Mouse (Mus musculus) CH12.LX (cell line): ENCODE results near the gene Zranb3. TPM values are rescaled to one million over a fixed set of nuclear protein-coding genes. Genes with fewer than 3 reads are reported as not detected.

Source experiments
- DNase-seq: peaks from one replicate; pipeline ENCODE4 v3.0.0-alpha.2; 2013; ENCODE audit errors: extremely low read depth
- H3K27ac ChIP-seq: 2 replicates; pipeline ENCODE4 v1.5.1; 2012; ENCODE audit warnings: low read depth, mild to moderate bottlenecking, control low read depth, moderate library complexity; ENCODE audit not compliant: insufficient read depth
- H3K27me3 ChIP-seq: replicated peaks from 2 replicates; pipeline ENCODE3; 2012; ENCODE audit warnings: inconsistent platforms
- H3K36me3 ChIP-seq, 2 experiments: replicated peaks in 1 of 2; 2 replicates each; pipeline versions ENCODE3 to v1.6.1; 2012; ENCODE audit warnings: inconsistent platforms in 1 of 2, low read length in 1 of 2, mild to moderate bottlenecking in 1 of 2, mixed read lengths in 1 of 2, moderate library complexity in 1 of 2; ENCODE audit not compliant: control insufficient read depth in 1 of 2, insufficient read depth in 1 of 2
- H3K4me1 ChIP-seq, 2 experiments: 2 replicates each; pipeline ENCODE4 v1.6.1; 2012; ENCODE audit warnings: inconsistent platforms in 1 of 2, moderate library complexity in 1 of 2; ENCODE audit not compliant: insufficient read depth in 2 of 2, control insufficient read depth in 1 of 2
- H3K4me2 ChIP-seq: 2 replicates; pipeline ENCODE4 v1.6.1; 2012; ENCODE audit warnings: low read depth, mild to moderate bottlenecking, control low read depth; ENCODE audit not compliant: poor library complexity, insufficient read depth, severe bottlenecking
- H3K4me3 ChIP-seq, 3 experiments: fragments of 150-350 bp in 1 of 3; sonication (generic) in 1 of 3; replicated peaks in 1 of 3; 2 replicates each; pipeline versions ENCODE3 to v1.5.1; 2011 to 2012; ENCODE audit warnings: low read depth in 2 of 3, low read length in 2 of 3, mild to moderate bottlenecking in 2 of 3, moderate library complexity in 2 of 3, control low read depth in 1 of 3, improper control_type of control experiment in 1 of 3, inconsistent platforms in 1 of 3, mixed read lengths in 1 of 3; ENCODE audit not compliant: poor library complexity in 1 of 3
- H3K79me2 ChIP-seq: replicated peaks from 2 replicates; pipeline ENCODE4 v1.6.1; 2012; ENCODE audit warnings: mild to moderate bottlenecking, moderate library complexity; ENCODE audit not compliant: control insufficient read depth, poor library complexity, insufficient read depth, severe bottlenecking; ENCODE audit errors: extremely low read depth
- H3K9ac ChIP-seq: 2 replicates; pipeline ENCODE4 v1.6.1; 2012; ENCODE audit warnings: low read depth, mild to moderate bottlenecking, control low read depth, moderate library complexity; ENCODE audit not compliant: insufficient read depth
- H3K9me3 ChIP-seq: replicated peaks from 2 replicates; pipeline ENCODE3; 2012; ENCODE audit warnings: low read length, inconsistent platforms, mixed read lengths
- CTCF ChIP-seq, 2 experiments: IDR thresholded peaks in 1 of 2; conservative IDR thresholded peaks in 1 of 2; 2 replicates each; pipeline ENCODE4 v1.5.1; 2011 to 2012; ENCODE audit warnings: low read depth in 2 of 2, low read length in 2 of 2, improper control_type of control experiment in 1 of 2, inconsistent platforms in 1 of 2, mild to moderate bottlenecking in 1 of 2, moderate library complexity in 1 of 2
- E2F4 ChIP-seq: IDR thresholded peaks from 2 replicates; pipeline ENCODE4 v1.6.1; 2011; ENCODE audit warnings: low read depth, low read length, improper control_type of control experiment; ENCODE audit not compliant: insufficient replicate concordance
- ELF1 ChIP-seq: IDR thresholded peaks from 2 replicates; pipeline ENCODE4 v1.6.1; 2014; ENCODE audit warnings: low read depth, mild to moderate bottlenecking, inconsistent platforms, low read length, improper control_type of control experiment
- EP300 ChIP-seq: IDR thresholded peaks from 2 replicates; pipeline ENCODE4 v1.6.1; 2011; ENCODE audit warnings: low read length, improper control_type of control experiment
- HCFC1 ChIP-seq: IDR thresholded peaks from 2 replicates; pipeline ENCODE4 v1.6.1; 2012; ENCODE audit warnings: low read depth, mild to moderate bottlenecking, inconsistent platforms, low read length, improper control_type of control experiment
- JUND ChIP-seq: conservative IDR thresholded peaks from 2 replicates; pipeline ENCODE4 v1.6.1; 2011; ENCODE audit warnings: low read depth, low read length, improper control_type of control experiment
- KAT2A ChIP-seq: IDR thresholded peaks from 2 replicates; pipeline ENCODE4 v1.6.1; 2012; ENCODE audit warnings: low read length, improper control_type of control experiment, inconsistent platforms; ENCODE audit not compliant: insufficient replicate concordance
- MAFK ChIP-seq: IDR thresholded peaks from 2 replicates; pipeline ENCODE4 v1.6.1; 2011; ENCODE audit warnings: low read length, improper control_type of control experiment; ENCODE audit not compliant: insufficient replicate concordance
- MAX ChIP-seq: IDR thresholded peaks from 2 replicates; pipeline ENCODE4 v1.6.1; 2011; ENCODE audit warnings: low read length, improper control_type of control experiment
- MEF2A ChIP-seq: IDR thresholded peaks from 2 replicates; pipeline ENCODE4 v1.6.1; 2014; ENCODE audit warnings: low read depth, mild to moderate bottlenecking, inconsistent platforms, low read length, improper control_type of control experiment, borderline replicate concordance
- MXI1 ChIP-seq: IDR thresholded peaks from 2 replicates; pipeline ENCODE4 v1.6.1; 2011; ENCODE audit warnings: mild to moderate bottlenecking, low read depth, low read length, improper control_type of control experiment
- NELFE ChIP-seq: IDR thresholded peaks from 2 replicates; pipeline ENCODE4 v1.6.1; 2011; ENCODE audit warnings: low read depth, low read length, improper control_type of control experiment
- NRF1 ChIP-seq: IDR thresholded peaks from 2 replicates; pipeline ENCODE4 v1.6.1; 2014; ENCODE audit warnings: low read depth, mild to moderate bottlenecking, inconsistent platforms, low read length, improper control_type of control experiment, moderate library complexity
- POLR2A ChIP-seq: IDR thresholded peaks from 2 replicates; pipeline ENCODE4 v1.6.1; 2011; ENCODE audit warnings: low read depth, mild to moderate bottlenecking, improper control_type of control experiment, low read length
- SIN3A ChIP-seq: IDR thresholded peaks from 2 replicates; pipeline ENCODE4 v1.6.1; 2012; ENCODE audit warnings: low read length, improper control_type of control experiment, inconsistent platforms
- TBP ChIP-seq: conservative IDR thresholded peaks from 2 replicates; pipeline ENCODE4 v1.6.1; 2011; ENCODE audit warnings: low read depth, low read length, improper control_type of control experiment
- TCF12 ChIP-seq: IDR thresholded peaks from 2 replicates; pipeline ENCODE4 v1.6.1; 2014; ENCODE audit warnings: low read depth, mild to moderate bottlenecking, inconsistent platforms, low read length, improper control_type of control experiment
- UBTF ChIP-seq: IDR thresholded peaks from 2 replicates; pipeline ENCODE4 v1.6.1; 2012; ENCODE audit warnings: low read depth, mild to moderate bottlenecking, inconsistent platforms, low read length, improper control_type of control experiment, moderate library complexity
- USF1 ChIP-seq: IDR thresholded peaks from 2 replicates; pipeline ENCODE4 v1.6.1; 2014; ENCODE audit warnings: low read depth, mild to moderate bottlenecking, inconsistent platforms, low read length, improper control_type of control experiment
- ZMIZ1 ChIP-seq: IDR thresholded peaks from 2 replicates; pipeline ENCODE4 v1.6.1; 2012; ENCODE audit warnings: low read depth, mild to moderate bottlenecking, inconsistent platforms, low read length, improper control_type of control experiment
- dilution Hi-C: fragments of 300-500 bp; cut with MboI; formaldehyde crosslinking; loops from 2 replicates; pipeline ENCODE4 v1.14.3; 2020; ENCODE audit warnings: low sequenced_read_pairs; ENCODE audit not compliant: extremely low pct_unique_long_range_greater_than_20kb, extremely low pct_ligation_motif_present
- in situ Hi-C: fragments of 300-500 bp; cut with MboI; formaldehyde crosslinking; loops from 3 replicates; pipeline ENCODE4 v1.14.3; 2019; ENCODE audit warnings: low sequenced_read_pairs, low pct_ligation_motif_present, low pct_unique_long_range_greater_than_20kb, mixed read lengths
- polyA plus RNA-seq: library from polyadenylated mRNA; unstranded; fragments of >175 nt; gene quantifications from 2 replicates; pipeline ENCODE4 v1.2.1, GENCODE M21; 2012; ENCODE audit warnings: low read depth; ENCODE audit not compliant: insufficient read length
- total RNA-seq, 2 experiments: library from RNA; depleted of rRNA; stranded (reverse); fragments of 300-350 nt in 1 of 2; fragments of >200 nt in 1 of 2; gene quantifications; 2 replicates each; pipeline ENCODE4 v1.2.3; 2012 to 2014

Gene Zranb3
- total and polyA plus RNA-seq, 3 experiments = 9.9 to 13.6 (median 12.4) TPM

DNA sequence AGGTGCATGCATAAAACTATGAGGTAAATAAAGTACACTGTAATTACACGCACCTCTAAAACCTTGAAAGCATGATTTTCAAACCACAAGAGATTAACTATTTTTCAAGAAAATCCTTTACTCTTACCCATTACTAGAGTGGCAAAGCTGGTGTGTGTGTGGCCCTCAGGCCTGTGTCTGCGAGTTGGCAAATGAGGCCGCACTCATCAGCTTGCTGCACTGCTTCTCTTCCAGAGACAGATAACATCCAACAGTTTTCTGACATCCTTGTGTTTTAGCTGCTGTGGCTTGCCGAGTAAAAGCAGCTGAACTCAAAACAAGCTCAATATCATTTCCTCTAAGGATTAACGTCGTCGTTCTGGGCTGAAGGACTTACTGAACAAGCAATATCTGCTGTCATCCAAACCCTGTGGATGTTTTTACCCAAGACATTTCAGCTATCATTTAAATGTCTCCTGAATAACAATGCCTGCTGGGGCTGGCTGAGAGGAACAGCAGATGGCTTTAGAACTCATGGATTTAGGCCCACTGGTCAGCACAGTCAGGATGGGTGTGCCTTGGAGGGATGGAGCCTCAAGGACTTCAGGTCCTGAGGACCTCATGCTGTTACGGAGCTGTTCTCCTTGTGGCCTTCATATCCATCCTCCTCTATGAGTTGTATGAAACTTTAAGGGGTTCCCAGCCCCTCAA lies 42.0 kb downstream of the Zranb3 start:
- Histone ChIP-seq H3K4me3 (no peak overlapping the region), H3K9ac (no peak overlapping the region), H3K27me3 (no peaks in the 10 kb centered on the region), H3K36me3 (peaks cover 2 to 16% of the 10 kb centered on the region in 2 experiments), H3K79me2 (no peaks in the 10 kb centered on the region), H3K4me2 (no peak overlapping the region), H3K27ac (no peak overlapping the region), H3K9me3 (no peaks in the 10 kb centered on the region), H3K4me1 (peaks cover 0 to 4% of the 10 kb centered on the region in 2 experiments; a peak in 1 of 4 replicates)
- DNase-seq = no peak
- dilution Hi-C loops = no loop called here
- in situ Hi-C loops = no loop called here
- TF ChIP-seq UBTF (no peak), USF1 (no peak), MAX (no peak), SIN3A (no peak), MEF2A (no peak), NELFE (no peak), EP300 (no peak), NRF1 (no peak), ZMIZ1 (no peak), ELF1 (no peak), MAFK (no peak), POLR2A (no peak), E2F4 (no peak), CTCF (conservative IDR thresholded peaks at IDR 0.05 in 1 of 2, IDR thresholded peaks at IDR 0.05 in 1 of 2; ENCODE audit: low read depth in 2 of 2, low read length in 2 of 2) (no peak), JUND (no peak)

DNA sequence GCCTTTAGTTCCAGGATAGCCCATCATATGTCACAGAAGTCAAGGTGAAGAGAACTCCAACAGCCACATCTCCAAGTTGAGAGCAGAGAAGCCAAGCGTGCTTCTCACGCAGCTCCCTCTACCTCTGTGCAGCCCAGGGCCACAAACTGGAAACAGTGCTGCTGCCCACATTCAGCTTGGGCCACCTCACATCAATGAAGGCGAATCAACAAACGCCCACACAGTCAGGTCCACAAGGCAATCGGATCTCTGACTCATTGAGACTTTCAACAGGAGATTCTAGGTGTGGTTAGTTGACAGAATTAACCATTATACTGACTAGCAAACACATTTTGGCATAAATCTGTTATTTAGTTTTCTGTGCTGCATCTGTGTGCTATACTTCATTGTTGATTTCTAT lies 44.2 kb downstream of the Zranb3 start:
- H3K4me2 ChIP-seq = no peak overlapping the region
- dilution Hi-C loops (no loop called here), in situ Hi-C loops (no loop called here)
- peaks cover 0 to 4% of the 10 kb centered on the region in 2 experiments; a peak in 1 of 4 replicates for H3K4me1 ChIP-seq
- H3K79me2 ChIP-seq = no peaks in the 10 kb centered on the region
- no peak for TF ChIP-seq KAT2A
- no peak for TF ChIP-seq HCFC1
- no peak for TF ChIP-seq MXI1
- TF ChIP-seq TCF12 = no peak
- TF ChIP-seq ELF1 = no peak
- no peak for TF ChIP-seq TBP
- H3K9me3 ChIP-seq = no peaks in the 10 kb centered on the region
- H3K4me3 ChIP-seq = no peak overlapping the region
- no peak for DNase-seq
- peaks cover 2 to 16% of the 10 kb centered on the region in 2 experiments for H3K36me3 ChIP-seq
- H3K27me3 ChIP-seq = no peaks in the 10 kb centered on the region
- no peak overlapping the region for H3K9ac ChIP-seq
- no peak overlapping the region for H3K27ac ChIP-seq
